Mouse (Mus musculus): ENCODE results near the gene Gm12216. TPM values are rescaled to one million over a fixed set of nuclear protein-coding genes. Genes with fewer than 3 reads are reported as not detected.

The Gm12216 gene
- total and polyA plus RNA-seq, 3 experiments, result not detected

- Histone ChIP-seq H3K4me1 (ENCODE audit: control insufficient read depth in 1 of 2, insufficient read depth in 2 of 2, low read length in 2 of 2) (no peaks in the 10 kb centered on the region), H3K27ac (ENCODE audit: control insufficient read depth, low read depth, low read length) (no peak overlapping the region), H3K4me3 (ENCODE audit: control insufficient read depth in 1 of 2, insufficient read depth in 1 of 2, low read depth in 2 of 2, low read length in 2 of 2) (no peak overlapping the region), H3K79me2 (ENCODE audit: control insufficient read depth, insufficient read depth, low read length, poor library complexity) (no peaks in the 10 kb centered on the region), H3K27me3 (ENCODE audit: control insufficient read depth in 1 of 2, insufficient read depth in 2 of 2, low read length in 2 of 2) (peaks cover 7 to 14% of the 10 kb centered on the region in 2 experiments), H3K9me3 (replicated peaks; ENCODE audit: insufficient read depth, low read length) (no peaks in the 10 kb centered on the region), H3K36me3 (ENCODE audit: control insufficient read depth in 1 of 2, insufficient read depth in 2 of 2, low read length in 2 of 2) (no peaks in the 10 kb centered on the region), H3K9ac (ENCODE audit: control insufficient read depth, low read depth, low read length, poor library complexity, severe bottlenecking) (no peak overlapping the region)
- TF ChIP-seq MAX (IDR thresholded peaks at IDR 0.05; ENCODE audit: low read length), result no peak
- no peak for TF ChIP-seq MAZ (IDR thresholded peaks at IDR 0.05; ENCODE audit: low read depth, low read length)
- no peak for TF ChIP-seq USF1 (IDR thresholded peaks at IDR 0.05; ENCODE audit: low read depth, low read length)
- TF ChIP-seq MAFK (IDR thresholded peaks at IDR 0.05; ENCODE audit: borderline replicate concordance, low read depth, low read length), result no peak
- TF ChIP-seq ZC3H11A (IDR thresholded peaks at IDR 0.05; ENCODE audit: low read depth, low read length), result no peak
- TF ChIP-seq ZKSCAN1 (IDR thresholded peaks at IDR 0.05; ENCODE audit: low read depth, low read length), result no peak
- TF ChIP-seq BHLHE40 (IDR thresholded peaks at IDR 0.05; ENCODE audit: borderline replicate concordance, low read depth, low read length), result no peak
- no peak for TF ChIP-seq GATA1 (IDR thresholded peaks at IDR 0.05; ENCODE audit: low read depth, low read length)
- TF ChIP-seq TAL1 (IDR thresholded peaks at IDR 0.05; ENCODE audit: low read length), result no peak
- no peak for TF ChIP-seq HCFC1 (IDR thresholded peaks at IDR 0.05; ENCODE audit: low read depth, low read length)
- TF ChIP-seq E2F4 (IDR thresholded peaks at IDR 0.05; ENCODE audit: borderline replicate concordance, low read depth, low read length), result no peak
- DNase-seq (ENCODE audit: low read depth, low spot score), result no peak
These were observed 109.2 kb downstream of the Gm12216 start for GRCm38 (mm10) chr11:53749716-53750352.

- Histone ChIP-seq H3K79me2 (ENCODE audit: control insufficient read depth, insufficient read depth, low read length, poor library complexity) (no peaks in the 10 kb centered on the region), H3K9me3 (replicated peaks; ENCODE audit: insufficient read depth, low read length) (no peaks in the 10 kb centered on the region), H3K27me3 (ENCODE audit: control insufficient read depth in 1 of 2, insufficient read depth in 2 of 2, low read length in 2 of 2) (peaks cover 7 to 17% of the 10 kb centered on the region in 2 experiments), H3K9ac (ENCODE audit: control insufficient read depth, low read depth, low read length, poor library complexity, severe bottlenecking) (no peak overlapping the region), H3K27ac (ENCODE audit: control insufficient read depth, low read depth, low read length) (no peak overlapping the region), H3K4me3 (ENCODE audit: control insufficient read depth in 1 of 2, insufficient read depth in 1 of 2, low read depth in 2 of 2, low read length in 2 of 2) (no peak overlapping the region), H3K4me1 (ENCODE audit: control insufficient read depth in 1 of 2, insufficient read depth in 2 of 2, low read length in 2 of 2) (no peaks in the 10 kb centered on the region), H3K36me3 (ENCODE audit: control insufficient read depth in 1 of 2, insufficient read depth in 2 of 2, low read length in 2 of 2) (no peaks in the 10 kb centered on the region)
- no peak for DNase-seq (ENCODE audit: low read depth, low spot score)
- TF ChIP-seq BHLHE40 (IDR thresholded peaks at IDR 0.05; ENCODE audit: borderline replicate concordance, low read depth, low read length) (no peak), MAX (IDR thresholded peaks at IDR 0.05; ENCODE audit: low read length) (no peak), MAZ (IDR thresholded peaks at IDR 0.05; ENCODE audit: low read depth, low read length) (no peak), SMC3 (IDR thresholded peaks at IDR 0.05; ENCODE audit: low read depth, low read length) (no peak)
These were observed 109.8 kb downstream of the Gm12216 start for GRCm38 (mm10) chr11:53749306-53749705.

GRCm38 (mm10) chr11:53748614-53749013, 110.4 kb downstream of the Gm12216 start:
- H3K4me1 ChIP-seq (ENCODE audit: control insufficient read depth in 1 of 2, insufficient read depth in 2 of 2, low read length in 2 of 2), result no peaks in the 10 kb centered on the region

More at GRCm38 (mm10) chr11:53748614-53749013, 110.4 kb downstream of the Gm12216 start:
- no peaks in the 10 kb centered on the region for H3K9me3 ChIP-seq (replicated peaks; ENCODE audit: insufficient read depth, low read length)
- no peaks in the 10 kb centered on the region for H3K36me3 ChIP-seq (ENCODE audit: control insufficient read depth in 1 of 2, insufficient read depth in 2 of 2, low read length in 2 of 2)
- H3K27me3 ChIP-seq (ENCODE audit: control insufficient read depth in 1 of 2, insufficient read depth in 2 of 2, low read length in 2 of 2), result peaks cover 13 to 21% of the 10 kb centered on the region in 2 experiments
- H3K79me2 ChIP-seq (ENCODE audit: control insufficient read depth, insufficient read depth, low read length, poor library complexity), result no peaks in the 10 kb centered on the region
- peak; percentile 46; the same call in 1 of the 2 replicates for TF ChIP-seq USF1 (IDR thresholded peaks at IDR 0.05; ENCODE audit: low read depth, low read length)
- 0 out of 2 replicates have a peak, but pooled peaks have one; percentile 30 for TF ChIP-seq MAX (IDR thresholded peaks at IDR 0.05; ENCODE audit: low read length)
- TF ChIP-seq CHD2 (IDR thresholded peaks at IDR 0.05; ENCODE audit: low read length), result no peak
- H3K9ac ChIP-seq (ENCODE audit: control insufficient read depth, low read depth, low read length, poor library complexity, severe bottlenecking), result no peak overlapping the region
- no peak overlapping the region for H3K4me3 ChIP-seq (ENCODE audit: control insufficient read depth in 1 of 2, insufficient read depth in 1 of 2, low read depth in 2 of 2, low read length in 2 of 2)
- no peak overlapping the region for H3K27ac ChIP-seq (ENCODE audit: control insufficient read depth, low read depth, low read length)
- DNase-seq (ENCODE audit: low read depth, low spot score), result peak; percentile 29
